Mouse (Mus musculus): ENCODE measurements around the gene Akap1.

The Akap1 gene

DNA sequence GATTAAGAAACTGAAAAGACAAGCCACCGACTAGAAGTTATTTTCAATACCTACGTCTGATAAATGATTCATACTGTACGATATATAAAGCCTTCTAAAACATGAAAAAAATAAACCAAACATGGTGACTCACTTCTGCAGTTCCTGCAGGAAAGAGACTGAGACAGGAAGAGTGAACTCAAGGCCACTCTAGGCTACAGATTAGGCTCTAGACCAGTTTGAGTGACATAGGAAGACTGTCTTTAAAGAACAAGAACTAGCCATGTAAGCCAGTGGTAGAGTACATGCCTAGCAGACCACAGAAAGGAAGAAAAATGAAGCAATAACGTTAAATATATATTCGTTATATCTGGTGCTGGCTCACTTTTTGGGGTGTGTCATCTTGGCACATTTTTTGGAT, 81.9 kb downstream of the Akap1 start:
- no peak for DNase-seq (ENCODE audit: low read depth, low spot score)

All from brain, embryonic 18.5 days (tissue).